Mouse (Mus musculus) spleen, adult 12 weeks (tissue): Measurements from ENCODE around the gene Ankdd1b.

Source experiments
- DNase-seq: peaks from one replicate; pipeline ENCODE4 v3.0.0; 2022; ENCODE audit warnings: low spot score

The Ankdd1b gene

GRCm38 (mm10) chr13:96407040-96407439 is 64.0 kb downstream of the Ankdd1b start:
- no peak for DNase-seq

GRCm38 (mm10) chr13:96405518-96405917 is 65.5 kb downstream of the Ankdd1b start:
- no peak for DNase-seq

- DNase-seq: no peak
These were observed 69.7 kb downstream of the Ankdd1b start for GRCm38 (mm10) chr13:96401251-96401650.

GRCm38 (mm10) chr13:96389301-96389700 is 81.7 kb downstream of the Ankdd1b start:
- DNase-seq: no peak

GRCm38 (mm10) chr13:96388042-96388888 is 82.7 kb downstream of the Ankdd1b start, which contains the start of gene Poc5:
TSS of gene Poc5 (plus strand) at chr13:96388294.
- DNase-seq: peak; percentile 100

- DNase-seq: no peak
These were observed 93.1 kb downstream of the Ankdd1b start for GRCm38 (mm10) chr13:96377883-96378282.

GRCm38 (mm10) chr13:96376871-96377270 is 94.1 kb downstream of the Ankdd1b start:
- no peak for DNase-seq

- no peak for DNase-seq
These were observed 95.5 kb downstream of the Ankdd1b start for GRCm38 (mm10) chr13:96375519-96375918.
